Mouse (Mus musculus): ENCODE measurements at regions not wholly inside any gene's neighbourhood (a gene's known extent, or its start where the extent isn't known, plus 50 kb on each side); places are given as distances from the start of the nearest gene placed in this dataset.

GRCm38 (mm10) chr13:31060916-31061431, 87.0 kb downstream of the Gm5447 start:
- Histone ChIP-seq H3K9ac (ENCODE audit: low read depth, low read length, severe bottlenecking) (no peak overlapping the region), H3K9me3 (ENCODE audit: control insufficient read depth, low read length) (no peaks in the 10 kb centered on the region; the same call in 1 of the 2 replicates), H3K4me2 (replicated peaks; ENCODE audit: low read depth, low read length, severe bottlenecking) (no peak overlapping the region), H3K36me3 (ENCODE audit: control insufficient read depth, insufficient read depth, low read length) (no peaks in the 10 kb centered on the region), H3K27ac (replicated peaks; ENCODE audit: low read depth, low read length) (no peak overlapping the region), H3K4me1 (ENCODE audit: control insufficient read depth, insufficient read depth, low read length) (no peaks in the 10 kb centered on the region), H3K4me3 (replicated peaks; ENCODE audit: low read length) (no peak overlapping the region), H3K27me3 (ENCODE audit: control insufficient read depth, insufficient read depth, low read length) (no peaks in the 10 kb centered on the region)
- TF ChIP-seq POLR2A (IDR thresholded peaks at IDR 0.05; ENCODE audit: borderline replicate concordance, extremely low read depth, insufficient read depth, insufficient read length) = no peak
- no peak for ATAC-seq (ENCODE audit: low FRiP score, low read depth)
- WGBS = 60% methylated on average over 6 of the region's 6 CpGs
- no peak for DNase-seq (ENCODE audit: low spot score)

- Histone ChIP-seq H3K27me3 (ENCODE audit: control insufficient read depth, insufficient read depth, low read length) (no peaks in the 10 kb centered on the region), H3K9me3 (ENCODE audit: control insufficient read depth, low read length) (no peaks in the 10 kb centered on the region; the same call in 1 of the 2 replicates), H3K9ac (ENCODE audit: low read depth, low read length, severe bottlenecking) (no peak overlapping the region), H3K36me3 (ENCODE audit: control insufficient read depth, insufficient read depth, low read length) (no peaks in the 10 kb centered on the region), H3K4me1 (ENCODE audit: control insufficient read depth, insufficient read depth, low read length) (no peaks in the 10 kb centered on the region), H3K4me2 (replicated peaks; ENCODE audit: low read depth, low read length, severe bottlenecking) (no peak overlapping the region), H3K27ac (replicated peaks; ENCODE audit: low read depth, low read length) (no peak overlapping the region), H3K4me3 (replicated peaks; ENCODE audit: low read length) (no peak overlapping the region)
- TF ChIP-seq POLR2A (IDR thresholded peaks at IDR 0.05; ENCODE audit: borderline replicate concordance, extremely low read depth, insufficient read depth, insufficient read length) = no peak
- WGBS = 73% methylated on average over 2 of the region's 2 CpGs
- ATAC-seq (ENCODE audit: low FRiP score, low read depth) (no peak), DNase-seq (ENCODE audit: low spot score) (no peak)
Measured at GRCm38 (mm10) chr13:31068343-31068742, 94.3 kb downstream of the Gm5447 start.

GRCm38 (mm10) chr13:31076541-31076940, 102.5 kb downstream of the Gm5447 start:
- DNase-seq (ENCODE audit: low spot score) (no peak), ATAC-seq (ENCODE audit: low FRiP score, low read depth) (no peak)
- TF ChIP-seq POLR2A (IDR thresholded peaks at IDR 0.05; ENCODE audit: borderline replicate concordance, extremely low read depth, insufficient read depth, insufficient read length) = no peak
- H3K36me3 ChIP-seq (ENCODE audit: control insufficient read depth, insufficient read depth, low read length) = no peaks in the 10 kb centered on the region
- WGBS = 54% methylated on average over 5 of the region's 5 CpGs
- H3K4me2 ChIP-seq (replicated peaks; ENCODE audit: low read depth, low read length, severe bottlenecking) = no peak overlapping the region
- peaks cover 17% of the 10 kb centered on the region for H3K27me3 ChIP-seq (ENCODE audit: control insufficient read depth, insufficient read depth, low read length)
- H3K9ac ChIP-seq (ENCODE audit: low read depth, low read length, severe bottlenecking) = no peak overlapping the region
- H3K4me1 ChIP-seq (ENCODE audit: control insufficient read depth, insufficient read depth, low read length) = peaks cover 6% of the 10 kb centered on the region; the same call in 1 of the 2 replicates
- H3K27ac ChIP-seq (replicated peaks; ENCODE audit: low read depth, low read length) = no peak overlapping the region
- no peak overlapping the region for H3K4me3 ChIP-seq (replicated peaks; ENCODE audit: low read length)
- no peaks in the 10 kb centered on the region for H3K9me3 ChIP-seq (ENCODE audit: control insufficient read depth, low read length)

- H3K4me3 ChIP-seq (replicated peaks; ENCODE audit: low read length) = no peak overlapping the region
- 42% methylated on average over 3 of the region's 3 CpGs for WGBS
- no peak for DNase-seq (ENCODE audit: low spot score)
Measured at GRCm38 (mm10) chr13:31078751-31079150, 104.7 kb downstream of the Gm5447 start.

GRCm38 (mm10) chr13:31080215-31080614, 106.2 kb downstream of the Gm5447 start:
- ATAC-seq (ENCODE audit: low FRiP score, low read depth) (no peak), DNase-seq (ENCODE audit: low spot score) (no peak)
- H3K4me2 ChIP-seq (replicated peaks; ENCODE audit: low read depth, low read length, severe bottlenecking) = peak overlapping the region; percentile 33; the same call in 1 of the 2 replicates

More at GRCm38 (mm10) chr13:31078751-31079150, 104.7 kb downstream of the Gm5447 start:
- H3K4me1 ChIP-seq (ENCODE audit: control insufficient read depth, insufficient read depth, low read length) = peaks cover 6% of the 10 kb centered on the region; the same call in 1 of the 2 replicates
- H3K36me3 ChIP-seq (ENCODE audit: control insufficient read depth, insufficient read depth, low read length) = no peaks in the 10 kb centered on the region
- H3K9me3 ChIP-seq (ENCODE audit: control insufficient read depth, low read length) = no peaks in the 10 kb centered on the region
- H3K9ac ChIP-seq (ENCODE audit: low read depth, low read length, severe bottlenecking) = no peak overlapping the region
- TF ChIP-seq POLR2A (IDR thresholded peaks at IDR 0.05; ENCODE audit: borderline replicate concordance, extremely low read depth, insufficient read depth, insufficient read length) = no peak
- peaks cover 17% of the 10 kb centered on the region for H3K27me3 ChIP-seq (ENCODE audit: control insufficient read depth, insufficient read depth, low read length)
- H3K27ac ChIP-seq (replicated peaks; ENCODE audit: low read depth, low read length) = no peak overlapping the region
- no peak for ATAC-seq (ENCODE audit: low FRiP score, low read depth)
- H3K4me2 ChIP-seq (replicated peaks; ENCODE audit: low read depth, low read length, severe bottlenecking) = no peak overlapping the region

More at GRCm38 (mm10) chr13:31080215-31080614, 106.2 kb downstream of the Gm5447 start:
- H3K4me3 ChIP-seq (replicated peaks; ENCODE audit: low read length) = 0 out of 2 replicates have a peak overlapping the region, but pooled peaks have one; percentile 1
- H3K4me1 ChIP-seq (ENCODE audit: control insufficient read depth, insufficient read depth, low read length) = peaks cover 6% of the 10 kb centered on the region; the same call in 1 of the 2 replicates
- WGBS = 7% methylated on average over 4 of the region's 4 CpGs
- H3K9me3 ChIP-seq (ENCODE audit: control insufficient read depth, low read length) = no peaks in the 10 kb centered on the region
- no peaks in the 10 kb centered on the region for H3K36me3 ChIP-seq (ENCODE audit: control insufficient read depth, insufficient read depth, low read length)
- H3K27ac ChIP-seq (replicated peaks; ENCODE audit: low read depth, low read length) = no peak overlapping the region
- no peak overlapping the region for H3K9ac ChIP-seq (ENCODE audit: low read depth, low read length, severe bottlenecking)
- peaks cover 17% of the 10 kb centered on the region for H3K27me3 ChIP-seq (ENCODE audit: control insufficient read depth, insufficient read depth, low read length)
- TF ChIP-seq POLR2A (IDR thresholded peaks at IDR 0.05; ENCODE audit: borderline replicate concordance, extremely low read depth, insufficient read depth, insufficient read length) = no peak

Measured in limb, embryonic 14.5 days (tissue).